Mouse (Mus musculus) left cerebral cortex, adult 8-10 months (tissue): ENCODE data around the gene Mtrf1l. TPM values are rescaled to one million over a fixed set of nuclear protein-coding genes. Genes with fewer than 3 reads are reported as not detected.

ENCODE experiments used
- DNase-seq, 2 experiments: peaks; one replicate each; pipeline ENCODE4 v3.0.0; 2022; ENCODE audit warnings: low spot score in 2 of 2
- total RNA-seq, 4 experiments: library from RNA; stranded (reverse); gene quantifications; 2 replicates each; pipeline ENCODE4 v1.2.4; 2022

Mtrf1l gene
- total RNA-seq = 10 to 100 TPM in 1 of 4 experiments, 1 to 10 TPM in 3; 8.8 to 10.3 (median 9.5) TPM

DNA sequence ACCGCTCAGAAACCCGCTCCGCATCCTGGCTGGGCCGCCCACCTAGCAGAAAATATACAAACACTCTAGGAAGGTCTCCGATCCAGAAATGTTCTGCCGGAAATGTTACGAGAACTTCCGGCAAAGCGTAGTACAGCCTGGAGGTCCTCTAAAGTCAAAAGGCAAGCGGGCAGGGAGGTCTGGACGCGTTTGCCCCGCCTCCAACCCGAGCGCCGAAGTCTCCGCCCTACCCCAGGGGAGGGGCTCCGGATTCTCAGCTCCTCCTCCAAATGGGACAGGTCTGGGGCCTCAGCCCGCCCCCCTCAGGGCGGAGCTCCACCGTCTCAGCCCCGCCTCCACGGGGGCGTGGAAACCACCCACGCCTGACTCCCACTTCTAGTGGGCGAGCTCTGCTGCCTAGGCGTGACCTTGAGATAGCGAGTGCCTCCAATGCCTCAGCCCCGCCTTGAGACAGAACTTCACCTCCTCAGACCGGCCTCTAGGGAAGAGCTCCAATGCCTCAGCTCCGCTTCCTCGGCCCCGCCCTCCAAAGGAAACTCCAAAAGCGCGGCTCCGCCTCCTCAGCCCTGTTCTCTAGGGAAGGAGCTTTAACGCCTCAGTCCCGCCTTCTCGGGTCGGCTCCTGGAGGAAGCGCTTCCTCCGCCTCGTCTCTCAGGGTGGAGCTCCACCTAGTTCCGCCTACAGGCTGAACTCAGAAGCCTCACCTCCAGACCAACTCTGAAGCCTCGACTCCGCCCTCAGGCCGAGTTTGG lies at the start of gene Mtrf1l:
TSS of gene Mtrf1l (minus strand) at position 171 of the 752 bp plus-strand sequence.
- peak; percentile 89 to 94 for DNase-seq

DNA sequence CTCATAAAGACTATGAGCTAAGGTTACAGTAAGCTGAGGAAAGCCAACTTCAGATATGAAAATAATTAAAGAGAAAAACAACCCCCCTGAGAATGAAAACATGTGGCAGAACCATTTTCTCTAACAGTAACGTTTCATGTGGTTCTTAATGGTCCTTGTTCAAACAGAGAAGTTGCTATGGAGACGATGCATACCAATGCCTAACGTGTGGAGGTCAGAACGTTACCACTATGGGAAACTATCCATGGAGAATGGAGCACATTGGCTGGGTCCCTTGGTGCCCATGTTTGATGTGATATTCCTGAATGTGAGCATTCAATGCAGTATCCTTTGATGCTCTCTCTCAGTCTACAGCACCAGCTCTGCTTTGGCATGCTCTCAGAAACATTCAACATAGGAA lies 47.4 kb upstream of the Mtrf1l start:
- DNase-seq = no peak

DNA sequence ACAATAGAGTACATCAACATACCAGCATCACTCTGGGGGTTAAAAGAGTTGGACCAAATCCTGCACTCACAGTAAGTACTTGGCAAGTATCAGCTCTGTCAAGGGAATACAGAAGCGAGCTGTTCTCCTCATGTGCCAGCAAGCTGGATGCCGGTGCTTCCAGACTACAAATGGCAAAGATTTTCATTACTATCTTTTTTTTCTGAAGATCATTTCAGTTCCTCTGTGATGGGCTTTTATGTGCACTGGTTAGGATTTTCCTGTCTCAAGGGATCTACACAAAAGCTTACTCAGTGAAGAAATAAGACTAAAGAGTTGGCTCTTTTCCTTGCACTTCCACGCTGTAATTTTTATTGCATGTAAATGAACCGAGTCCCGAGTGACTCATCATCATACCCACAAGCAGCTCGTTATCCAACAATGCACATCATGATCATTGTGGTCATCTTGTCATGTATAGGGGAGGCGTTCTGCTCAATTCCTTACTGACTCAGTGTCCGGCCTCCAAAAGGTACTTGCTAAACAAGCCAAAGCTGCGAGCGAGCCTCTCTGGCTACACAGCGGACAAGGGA lies 44.4 kb upstream of the Mtrf1l start:
- DNase-seq = peak in 1 of 2 experiments; percentile 37

DNA sequence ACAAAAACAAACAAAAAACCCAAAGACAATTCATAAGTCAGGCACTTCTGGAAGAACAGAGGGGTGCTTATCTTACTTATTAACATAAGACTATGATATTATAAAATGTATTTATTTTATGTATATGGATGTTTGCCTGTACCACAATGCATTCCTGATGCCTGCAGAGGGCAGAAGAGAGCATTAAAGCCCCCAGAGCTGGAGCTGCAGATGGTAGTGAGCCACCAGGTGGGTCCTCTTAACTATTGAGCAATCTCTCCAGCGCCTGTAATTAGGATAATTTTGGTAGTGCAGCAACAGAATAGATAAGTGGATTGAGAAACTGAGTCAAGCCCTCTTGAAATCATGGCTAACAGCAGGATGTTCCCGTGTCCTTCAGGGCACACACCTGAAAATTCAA lies 42.3 kb upstream of the Mtrf1l start:
- DNase-seq = no peak

DNA sequence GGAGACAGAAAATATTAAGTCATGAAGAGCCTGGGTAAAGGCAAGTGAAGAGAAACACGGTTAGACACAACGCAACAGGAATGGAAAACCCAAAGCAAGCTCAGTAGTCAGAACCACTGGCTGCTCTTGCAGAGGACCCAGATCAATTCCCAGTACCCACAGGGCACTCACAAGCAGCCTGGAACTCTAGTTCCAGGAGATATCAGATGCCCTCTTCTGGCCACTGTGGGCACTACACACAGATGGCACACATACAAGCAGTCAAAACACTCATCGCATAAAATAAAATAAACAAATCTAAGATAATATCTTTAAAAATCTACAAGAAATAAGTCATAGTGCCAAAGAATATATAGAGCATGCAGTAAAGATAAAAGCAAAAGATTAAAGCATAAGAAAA lies 39.0 kb upstream of the Mtrf1l start:
- no peak for DNase-seq

DNA sequence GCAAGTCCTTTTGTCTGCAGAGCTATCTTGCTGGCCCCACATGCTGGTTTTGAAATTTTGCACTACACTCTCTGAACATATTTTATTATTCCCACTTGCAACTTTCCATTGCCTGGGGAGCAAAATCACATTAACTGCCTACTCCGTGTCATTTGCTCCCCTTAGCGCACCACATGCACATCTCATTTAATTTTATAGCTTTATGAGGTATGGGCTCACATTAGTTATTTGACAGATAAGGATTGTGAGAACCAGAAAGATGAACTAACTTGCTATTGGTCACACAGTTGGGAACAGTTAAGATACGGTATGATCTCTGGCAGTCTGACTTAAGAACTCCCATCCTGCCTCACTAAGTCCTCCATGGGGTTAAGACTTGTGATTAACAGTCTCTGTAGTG lies 37.1 kb upstream of the Mtrf1l start:
- DNase-seq = no peak

DNA sequence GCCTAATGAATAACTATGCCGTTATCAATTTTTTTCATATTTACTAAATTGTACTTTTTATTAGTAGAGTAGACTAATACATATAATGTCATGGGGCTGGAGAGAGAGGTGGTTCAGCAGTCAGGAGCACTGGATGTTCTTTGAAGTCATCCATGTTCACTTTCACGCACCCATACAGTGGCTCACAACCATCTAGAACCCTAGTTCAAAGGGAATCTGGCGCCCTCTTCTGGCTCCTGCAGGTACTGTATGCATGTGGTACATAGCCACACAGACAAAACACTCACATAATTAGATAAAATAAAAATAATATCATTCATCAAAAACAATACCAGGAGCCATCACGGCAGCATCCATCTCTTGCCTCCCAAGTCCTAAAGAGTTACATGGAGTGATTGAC lies 36.0 kb upstream of the Mtrf1l start:
- DNase-seq = no peak

DNA sequence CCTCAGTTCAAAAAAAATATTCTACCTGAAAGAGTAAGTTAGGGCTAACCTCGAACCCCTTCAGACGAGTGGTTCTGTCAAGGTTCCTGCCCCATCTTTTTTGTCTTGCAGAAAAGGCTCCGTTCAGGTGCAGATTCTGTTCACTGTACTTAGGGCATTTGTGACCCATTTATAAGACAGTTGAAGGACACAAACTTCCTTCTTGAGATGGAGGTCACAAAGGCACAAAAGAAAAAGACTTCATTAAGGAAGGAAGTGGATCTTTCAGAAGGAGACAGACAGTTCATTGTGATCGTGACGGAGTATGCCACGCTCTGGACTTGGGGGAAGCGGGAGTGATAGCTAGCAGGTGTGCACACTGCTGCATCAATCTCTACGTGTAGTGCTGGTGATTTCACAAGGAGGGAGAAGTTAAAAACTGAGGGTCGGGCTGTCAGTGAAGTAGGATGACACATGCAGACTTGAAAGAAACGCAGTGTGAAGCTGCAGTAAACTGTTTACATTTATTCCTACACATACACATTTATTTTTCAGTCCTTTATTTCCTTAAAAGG lies 34.4 kb upstream of the Mtrf1l start:
- no peak for DNase-seq

DNA sequence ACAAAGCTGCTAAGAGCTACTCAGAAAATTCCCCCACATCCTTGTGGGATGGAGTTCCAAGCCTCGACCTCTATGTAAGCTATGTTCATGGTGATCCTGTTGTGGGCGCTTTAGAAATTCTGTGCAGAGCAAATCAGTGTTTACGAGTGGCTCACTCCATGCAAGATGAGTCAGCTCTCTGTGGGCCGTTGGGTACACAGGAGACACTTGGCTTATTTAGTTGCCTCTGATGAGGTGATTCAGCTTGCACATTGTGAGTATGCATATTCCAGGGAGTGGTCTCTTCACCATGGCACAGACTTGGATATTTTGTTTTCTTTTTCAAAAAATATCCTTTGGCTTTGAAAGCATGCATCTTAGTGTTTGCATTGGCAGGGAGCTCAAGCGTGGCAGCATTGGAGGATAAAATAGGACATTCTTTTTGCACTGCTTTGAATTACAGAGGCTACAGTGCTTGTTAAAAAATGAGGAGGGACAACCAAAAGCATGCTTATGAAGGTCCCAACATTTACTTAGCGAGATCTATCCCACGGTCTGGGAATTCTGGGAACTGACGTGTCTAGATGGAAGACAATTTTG lies 29.7 kb upstream of the Mtrf1l start:
- DNase-seq = peak in 1 of 2 experiments; percentile 56

DNA sequence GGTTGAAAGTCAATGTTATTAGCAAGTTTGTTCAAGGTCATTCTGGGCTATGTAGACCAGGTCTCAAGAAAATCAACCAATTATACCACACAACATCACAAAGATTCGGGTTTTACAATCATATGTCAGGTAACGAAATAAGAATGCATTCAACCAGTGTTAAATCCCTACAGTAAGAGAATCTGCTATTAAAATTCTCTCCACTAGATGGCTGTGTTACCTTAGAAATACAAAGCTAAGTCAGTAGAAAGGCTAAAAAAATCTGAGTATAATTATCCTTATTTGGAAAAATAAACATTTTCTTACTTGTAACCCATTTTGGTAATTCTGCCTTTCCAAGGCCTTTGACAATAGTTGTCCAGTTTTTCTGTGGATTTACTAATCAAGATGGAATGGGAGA lies 23.2 kb upstream of the Mtrf1l start:
- no peak for DNase-seq

DNA sequence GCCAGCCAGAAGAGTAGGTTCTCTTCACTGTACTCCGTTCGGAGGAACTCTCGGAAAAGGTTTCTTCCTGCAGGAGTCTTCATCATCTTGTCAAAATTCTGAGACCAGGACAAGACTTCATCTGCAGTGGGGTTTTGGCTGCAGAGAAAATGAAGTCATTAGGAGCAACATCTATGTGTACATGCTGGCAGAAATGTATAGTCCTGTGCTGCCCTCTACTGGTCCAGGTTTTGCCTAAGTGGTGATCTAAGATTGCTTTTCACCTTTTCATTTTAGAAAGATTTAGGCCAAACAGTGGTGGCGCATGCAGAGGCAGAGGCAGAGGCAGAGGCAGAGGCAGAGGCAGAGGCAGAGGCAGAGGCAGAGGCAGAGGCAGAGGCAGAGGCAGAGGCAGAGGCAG lies 17.7 kb upstream of the Mtrf1l start:
- DNase-seq = no peak

DNA sequence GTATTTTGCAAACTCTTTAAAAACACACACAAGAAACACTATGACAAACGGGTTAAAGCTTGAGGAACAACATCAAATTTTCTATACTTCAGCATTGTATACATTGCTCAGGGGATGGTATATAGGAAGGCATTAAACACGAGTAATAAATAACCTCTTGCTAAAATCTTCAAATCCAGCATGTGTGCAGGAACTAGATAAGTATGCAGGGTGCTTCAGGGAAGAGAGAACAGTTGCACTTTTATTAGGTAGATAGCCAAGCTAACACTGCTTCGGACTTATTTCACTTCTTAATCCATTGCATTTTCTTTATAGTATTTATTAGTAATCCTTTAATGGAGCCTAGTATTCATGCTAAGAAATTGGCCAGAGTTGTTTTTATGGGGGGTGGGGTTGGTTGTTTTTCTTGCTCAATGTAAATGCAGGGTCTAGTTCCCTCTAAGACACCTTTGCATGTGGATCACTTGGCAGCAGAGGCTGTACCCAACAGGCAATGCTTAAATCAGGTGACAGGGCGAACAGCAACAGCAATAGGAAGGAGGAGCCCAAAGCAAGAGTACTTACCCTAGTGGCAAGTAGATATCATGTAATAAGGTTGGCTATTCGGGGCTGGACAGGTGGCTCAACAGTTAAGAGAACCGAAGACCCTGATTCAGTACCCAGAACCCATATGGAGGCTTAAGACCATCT lies 2.8 kb upstream of the Mtrf1l start:
- DNase-seq = no peak

DNA sequence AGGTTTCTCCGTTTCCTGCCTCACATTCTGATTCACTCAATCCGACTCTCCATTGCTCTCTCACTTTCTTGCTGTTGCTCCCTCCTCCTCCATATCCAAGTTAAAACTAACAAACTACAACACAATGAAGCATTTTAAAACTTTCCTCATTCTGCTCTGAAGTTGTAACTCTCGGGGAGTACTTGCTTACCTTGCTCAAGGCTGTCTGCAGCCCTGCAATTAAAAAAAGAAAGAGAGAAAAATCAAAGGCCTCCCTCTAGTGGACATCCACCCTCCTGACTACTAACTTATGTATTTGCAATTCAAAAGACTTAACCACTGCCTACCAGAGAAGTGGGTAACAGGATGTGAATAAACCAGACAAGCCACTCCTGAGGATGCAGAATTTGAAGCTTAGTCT lies 1.1 kb upstream of the Mtrf1l start:
- peak; percentile 12 to 28 for DNase-seq

DNA sequence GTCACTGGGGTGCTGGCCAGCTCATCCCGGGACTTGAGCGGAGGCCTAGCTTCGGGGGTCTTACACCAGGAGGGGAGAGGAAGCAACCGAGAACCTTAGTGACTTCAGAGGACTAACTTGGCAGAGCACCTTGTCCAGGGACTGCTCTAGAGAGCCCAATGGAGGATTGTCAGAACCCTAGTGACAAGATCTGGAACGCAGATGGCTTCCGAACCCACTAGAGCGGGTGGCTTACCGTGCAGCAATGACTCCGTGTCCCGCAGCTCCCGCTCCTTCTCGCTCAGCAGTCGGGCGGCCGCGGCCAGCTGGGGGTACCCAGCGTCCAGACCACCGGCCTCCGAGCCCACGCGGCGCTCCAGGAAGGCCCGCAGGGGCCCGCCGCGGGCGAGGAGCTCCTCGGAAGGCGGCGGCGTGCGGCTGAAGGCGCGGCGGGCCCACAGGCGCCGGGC lies 395 bp downstream of the Mtrf1l start:
- DNase-seq = no peak

DNA sequence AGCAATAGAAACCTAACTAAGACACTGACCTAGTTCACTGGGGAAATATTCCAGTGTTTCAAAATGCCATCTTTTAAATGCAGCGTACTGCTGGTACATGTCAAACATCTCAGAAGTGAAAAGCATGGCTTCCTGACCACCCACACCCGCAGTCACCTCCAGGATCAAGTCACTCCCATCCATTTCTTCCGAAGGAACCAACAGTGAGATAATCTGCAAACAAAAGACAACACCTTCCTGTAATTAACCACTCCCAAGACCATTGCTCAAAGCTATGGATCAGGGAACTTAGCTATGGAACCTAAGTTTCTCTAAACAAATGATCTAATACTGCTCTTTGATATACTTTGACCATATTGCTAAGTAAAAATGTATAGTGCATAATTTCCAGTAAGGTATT lies 4.9 kb downstream of the Mtrf1l start:
- DNase-seq = no peak

DNA sequence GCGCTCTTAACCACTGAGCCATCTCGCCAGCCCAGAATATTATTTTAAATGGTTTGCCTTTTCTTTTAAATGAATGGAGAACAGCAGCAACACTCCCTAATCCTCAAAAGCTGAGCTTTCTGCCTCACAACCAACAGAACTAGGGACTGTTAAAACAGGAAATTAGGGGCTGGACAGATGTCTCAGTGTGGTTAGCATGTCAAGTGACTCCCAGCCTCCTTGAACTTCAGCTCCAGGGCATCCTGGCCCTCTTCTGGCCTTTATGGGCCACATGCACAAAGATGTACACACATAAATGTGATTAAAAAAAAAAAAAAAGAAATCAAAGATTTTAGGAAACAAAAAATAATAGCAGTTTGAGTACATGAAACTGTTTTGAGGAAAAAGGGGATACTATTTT lies 7.7 kb downstream of the Mtrf1l start:
- DNase-seq = no peak

DNA sequence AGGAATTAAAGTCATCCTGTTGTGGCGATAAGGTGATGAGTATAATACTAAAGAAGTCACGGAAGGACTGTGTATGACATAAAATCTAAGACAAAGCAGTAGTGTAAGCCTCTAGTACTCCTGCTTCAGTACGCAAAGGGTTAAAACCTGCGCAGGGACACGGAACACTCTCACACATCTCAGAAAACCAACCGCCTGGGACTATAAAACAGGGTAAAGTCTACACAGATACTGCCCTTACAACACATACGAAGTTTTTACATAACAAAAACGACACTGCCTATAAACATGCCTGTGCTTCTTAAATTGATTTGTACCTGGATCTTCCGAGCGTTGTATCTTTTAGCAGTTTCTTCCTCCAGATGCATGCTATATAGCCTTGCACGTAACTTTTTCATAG lies 10.0 kb downstream of the Mtrf1l start:
- no peak for DNase-seq

DNA sequence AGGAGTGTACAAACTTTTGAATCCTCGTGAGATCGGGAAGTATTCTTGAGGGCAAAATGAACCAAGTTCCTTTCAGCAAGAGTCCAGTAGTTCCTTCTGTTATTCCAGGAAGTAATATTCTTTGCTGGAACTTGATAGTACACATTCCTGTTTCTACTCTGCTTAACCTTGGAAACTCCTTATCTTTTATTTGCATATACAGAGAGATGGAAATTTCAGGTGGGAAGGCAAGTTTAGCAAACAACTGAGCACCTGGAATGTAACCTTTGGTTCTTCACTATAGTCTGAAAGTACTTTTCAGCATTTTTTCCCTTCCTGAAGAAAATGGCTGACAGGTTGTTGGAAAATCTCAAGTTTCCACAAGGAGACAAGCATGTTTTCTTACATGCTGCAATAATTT lies 16.0 kb downstream of the Mtrf1l start:
- no peak for DNase-seq

DNA sequence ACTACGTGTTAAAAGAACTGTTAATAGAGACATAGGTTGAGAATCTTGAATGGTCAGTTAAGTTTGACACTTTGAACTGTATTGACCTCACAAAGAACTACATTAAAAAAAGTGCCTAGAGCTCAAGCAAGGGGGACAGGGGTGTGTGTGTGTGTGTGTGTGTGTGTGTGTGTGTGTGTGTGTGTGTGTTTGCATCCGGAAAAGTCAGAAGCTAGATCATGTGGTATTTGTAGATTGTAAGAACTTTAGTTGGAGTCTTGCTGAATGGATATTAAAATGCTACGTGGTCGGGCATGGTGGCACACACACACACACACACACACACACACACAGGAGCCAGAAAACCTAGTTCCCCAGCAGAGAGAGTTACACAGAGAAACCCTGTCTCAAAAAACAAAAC lies 16.7 kb downstream of the Mtrf1l start:
- no peak for DNase-seq

DNA sequence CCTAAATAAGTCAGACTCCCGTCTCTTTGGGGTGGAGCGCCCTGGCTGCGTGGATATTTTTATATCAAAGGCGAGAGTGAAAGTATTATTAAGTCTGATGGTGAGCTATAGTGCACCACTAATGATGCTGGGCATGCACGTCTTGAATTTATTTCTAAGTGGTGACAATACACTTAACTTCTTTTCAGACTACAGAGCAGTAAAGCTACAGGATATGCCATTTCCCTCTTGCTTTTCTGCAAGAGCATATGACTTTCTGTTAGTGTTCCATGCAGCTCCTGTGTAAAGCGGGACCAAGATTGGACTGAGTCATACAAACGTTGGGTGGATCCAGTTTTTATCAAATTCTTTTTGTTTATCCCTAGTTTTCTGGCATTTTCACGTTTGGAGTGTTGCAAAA lies 17.3 kb downstream of the Mtrf1l start:
- no peak for DNase-seq

DNA sequence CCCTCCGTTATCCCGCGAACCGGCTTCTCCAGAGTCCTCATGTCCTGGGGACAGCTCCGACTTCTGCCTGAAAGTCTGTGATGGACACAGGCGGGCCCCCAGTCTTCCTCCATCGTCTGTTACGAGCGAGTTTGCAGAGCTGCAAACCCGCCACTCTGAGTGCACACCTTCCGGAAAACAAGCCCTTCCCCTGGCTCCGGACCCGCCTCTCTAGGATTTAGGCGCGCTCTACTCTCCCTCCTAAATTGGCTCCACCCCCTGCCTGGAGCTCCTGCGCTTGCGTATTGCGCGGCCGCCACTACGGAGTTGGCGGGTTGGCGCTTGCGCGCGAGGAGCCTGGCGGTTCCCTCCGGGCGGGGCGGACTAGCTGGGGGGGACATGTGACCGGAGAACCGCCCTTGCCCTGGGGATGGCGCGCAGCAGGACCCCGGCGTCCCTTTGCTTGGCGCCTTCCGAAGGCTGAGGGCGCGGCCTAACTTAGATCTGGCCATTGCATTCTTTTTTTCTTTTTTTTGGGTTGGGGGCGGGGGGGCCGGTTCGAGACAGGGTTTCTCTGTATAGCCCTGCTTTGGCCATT lies 17.9 kb downstream of the Mtrf1l start:
- DNase-seq = peak in 1 of 2 experiments; percentile 92
